Mouse (Mus musculus): ENCODE data around the gene Olfr1048.
"Not testable (repeated sequence)": the region's sequence is repeated elsewhere in the genome, so short reads cannot be mapped to it uniquely, and the experiment has no call there.

Gene Olfr1048

DNA sequence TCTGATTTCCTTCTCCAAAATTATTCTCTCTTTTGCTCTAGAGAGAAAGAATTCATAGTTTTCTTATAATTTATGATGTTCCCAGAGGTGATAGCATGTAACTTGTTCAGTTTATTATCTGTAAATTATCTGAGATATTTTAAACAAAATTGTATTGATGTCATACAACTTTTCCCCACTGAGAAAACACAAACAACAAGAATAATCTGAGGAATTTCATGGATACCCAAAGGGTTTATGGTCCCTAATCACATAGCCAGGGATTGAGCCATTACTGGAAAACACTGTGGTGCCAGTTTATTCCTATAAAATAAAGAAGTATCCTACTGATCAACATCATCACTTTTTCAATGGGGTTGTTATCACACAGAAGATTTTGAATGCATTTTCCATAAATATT lies at the start of gene Olfr1048:
Gene Olfr1048 (minus strand): TSS at position 101 of the 400 bp plus-strand sequence.
- DNase-seq, result no peak

DNA sequence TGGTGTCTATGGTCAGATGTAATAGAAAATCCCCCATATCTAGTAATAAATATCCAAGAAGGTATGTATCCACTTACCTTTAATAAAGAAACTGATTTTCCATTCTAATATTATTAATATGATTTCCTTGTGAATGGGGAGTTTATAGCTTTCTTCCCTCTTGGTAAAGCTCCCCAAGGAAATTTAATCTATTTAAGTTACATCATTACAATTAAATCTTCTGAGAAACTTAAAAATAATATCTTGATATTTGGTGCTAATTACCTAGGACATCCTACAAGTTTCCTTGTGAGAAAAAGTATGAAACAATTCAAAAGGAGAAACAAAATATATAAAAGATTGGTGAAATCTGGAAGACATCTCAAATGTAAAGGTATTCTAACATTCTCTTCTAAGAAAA lies 38.9 kb upstream of the Olfr1048 start, which contains the start of gene Olfr1051:
Gene Olfr1051 (minus strand): TSS at position 101 of the 400 bp plus-strand sequence.
- not testable (repeated sequence) for DNase-seq

DNA sequence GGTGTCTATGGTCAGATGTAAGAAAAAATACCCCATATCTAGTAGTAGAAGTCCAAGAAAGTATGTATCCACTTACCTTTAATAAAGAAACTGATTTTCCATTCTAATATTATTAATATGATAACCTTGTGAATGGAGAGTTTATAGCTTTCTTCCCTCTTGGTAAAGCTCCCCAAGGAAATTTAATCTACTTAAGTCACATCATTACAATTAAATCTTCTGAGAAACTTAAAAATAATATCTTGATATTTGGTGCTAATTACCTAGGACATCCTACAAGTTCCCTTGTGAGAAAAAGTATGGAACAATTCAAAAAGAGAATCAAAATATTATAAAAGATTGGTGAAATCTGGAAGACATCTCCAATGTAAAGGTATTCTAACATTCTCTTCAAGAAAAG lies 18.1 kb upstream of the Olfr1048 start, which contains the start of gene Olfr1049:
Gene Olfr1049 (minus strand): TSS at position 101 of the 400 bp plus-strand sequence.
- not testable (repeated sequence) for DNase-seq

DNA sequence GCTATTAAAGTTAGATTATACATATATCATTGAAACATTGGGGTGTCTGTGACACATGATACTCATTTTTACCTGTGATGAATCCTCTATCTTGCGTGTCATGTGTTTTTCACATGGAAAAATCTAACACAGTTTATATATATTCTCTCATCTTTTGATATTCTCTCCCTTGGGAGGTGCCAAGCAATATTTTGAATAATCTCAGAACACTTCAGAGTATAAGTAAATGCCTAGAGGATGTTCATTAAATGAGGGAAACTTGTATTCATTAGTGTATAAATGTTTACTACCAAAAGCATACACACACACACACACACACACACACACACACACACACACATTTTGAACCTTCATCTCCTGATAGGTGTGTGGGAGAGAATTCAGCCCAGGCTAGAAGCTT lies 8.8 kb downstream of the Olfr1048 start, which contains the start of gene Olfr1047:
Gene Olfr1047 (minus strand): TSS at position 101 of the 400 bp plus-strand sequence.
- no peak for DNase-seq

DNA sequence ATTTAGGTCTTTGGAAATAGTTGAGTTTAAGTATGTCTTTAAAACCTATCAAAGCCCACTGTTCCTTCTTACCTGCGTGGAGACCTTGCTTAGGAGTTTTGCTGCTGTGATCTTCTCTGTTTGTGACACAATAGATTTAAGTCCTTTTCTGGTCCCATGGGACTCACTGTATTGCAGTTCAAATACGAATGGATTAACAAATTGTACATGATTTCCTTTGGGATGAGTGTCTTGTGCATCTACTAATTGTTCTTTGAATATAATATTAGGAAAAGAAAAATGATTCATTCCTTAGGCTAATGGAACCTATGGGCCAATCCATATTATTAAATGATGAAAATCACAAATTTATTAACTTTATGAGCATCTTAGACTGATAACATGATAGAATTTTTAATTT lies 20.9 kb downstream of the Olfr1048 start, which contains the start of gene Olfr1046:
Gene Olfr1046 (minus strand): TSS at position 101 of the 400 bp plus-strand sequence.
- no peak for DNase-seq

DNA sequence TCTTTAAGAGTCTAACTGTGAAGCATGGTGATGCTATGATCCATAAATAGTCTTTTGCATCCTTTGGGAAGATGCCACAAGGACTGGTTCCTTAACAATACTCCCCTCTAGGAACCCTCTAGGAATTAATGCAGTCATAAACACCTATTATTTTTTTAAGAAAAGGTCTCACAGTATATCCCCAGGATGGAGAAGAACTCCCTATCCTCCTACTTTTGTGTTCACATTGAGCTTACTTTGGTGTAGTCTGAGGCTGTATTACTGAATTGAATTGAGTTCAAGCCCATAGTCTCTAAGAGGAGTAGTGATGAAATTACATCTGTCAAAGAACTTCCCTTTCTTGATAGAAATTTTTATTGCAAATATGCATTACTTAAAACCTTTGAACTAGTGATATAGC lies 37.2 kb downstream of the Olfr1048 start, which contains the start of gene Olfr1045:
Gene Olfr1045 (minus strand): TSS at position 101 of the 400 bp plus-strand sequence.
- no peak for DNase-seq

DNA sequence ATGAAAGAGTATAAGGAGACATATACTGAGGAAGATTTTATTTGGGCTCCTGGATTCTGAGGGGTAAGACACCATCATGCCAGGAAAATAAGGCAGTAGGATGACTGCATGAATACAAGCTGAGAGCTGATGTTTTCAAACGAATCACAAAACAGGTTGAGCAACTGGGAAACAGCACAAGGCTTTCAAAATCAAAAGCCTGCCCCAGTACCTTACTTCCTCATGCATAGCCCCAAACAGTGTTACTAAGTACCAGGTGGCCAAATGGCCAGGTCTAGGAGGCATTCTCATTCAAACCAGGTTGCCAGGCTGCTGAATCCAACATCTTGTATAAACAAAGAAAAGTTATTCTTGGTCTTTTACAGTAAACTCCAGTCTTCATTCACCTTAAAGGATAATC lies 44.2 kb downstream of the Olfr1048 start:
- no peak for DNase-seq

DNA sequence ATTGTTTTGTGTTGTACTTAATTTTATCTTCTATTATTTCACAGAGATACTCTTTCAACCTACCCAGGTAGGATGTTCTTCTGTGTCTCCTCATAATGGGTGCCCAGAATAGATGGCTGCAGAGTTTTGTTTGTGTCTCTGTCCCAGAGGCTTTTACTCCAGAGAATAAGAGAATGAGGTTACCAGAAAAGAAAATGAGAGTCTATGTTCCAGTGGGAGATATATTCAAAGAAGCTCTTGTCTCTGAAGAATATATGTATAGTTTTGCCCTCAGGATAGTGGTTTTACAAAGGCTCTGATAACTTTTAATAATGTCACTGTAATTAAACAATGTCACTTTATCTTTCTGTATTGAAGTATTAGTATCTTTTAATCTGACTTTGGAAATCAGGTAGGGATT lies 54.5 kb downstream of the Olfr1048 start, which contains the start of gene Olfr52:
Gene Olfr52 (minus strand): TSS at position 101 of the 400 bp plus-strand sequence.
- no peak for DNase-seq

Measured in lung, adult 18-20 months (tissue).